Mouse (Mus musculus) heart, postnatal 10 days (tissue): Measurements from ENCODE around the gene Lnx1. TPM values are rescaled to one million over a fixed set of nuclear protein-coding genes. Genes with fewer than 3 reads are reported as not detected.

Experiments
- DNase-seq, 2 experiments: peaks; one replicate each; pipeline ENCODE4 v3.0.0; 2021
- intact Hi-C: fragments of 180-260 bp; cut with DNase I; formaldehyde crosslinking; loops from one replicate; pipeline ENCODE4 v1.15.1; 2025
- total RNA-seq, 2 experiments: library from RNA; stranded (reverse); gene quantifications; 2 replicates each; pipeline ENCODE4 v1.2.3; 2021

The Lnx1 gene
- total RNA-seq, 2 experiments from 2014 or later: 4.3 to 4.5 TPM

DNA sequence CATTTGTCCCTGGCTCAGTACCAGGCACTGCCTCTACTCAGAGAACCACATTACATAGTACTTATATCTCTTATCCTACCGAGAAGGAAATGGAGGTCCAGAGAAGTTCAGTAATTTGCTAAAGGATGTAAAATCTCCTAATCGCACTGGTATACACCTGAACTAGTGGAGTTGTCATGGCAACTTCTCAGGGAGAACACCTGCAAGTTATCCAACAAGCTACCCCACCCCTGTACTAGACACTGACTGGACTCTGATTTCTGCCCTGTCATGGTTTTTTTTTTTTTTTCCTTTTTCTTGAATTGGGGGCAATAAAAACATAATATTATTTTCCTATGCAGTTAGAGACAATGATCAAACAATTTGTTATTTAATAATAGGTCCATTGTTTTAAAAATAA, 1.8 kb downstream of the Lnx1 start:
- DNase-seq: peak in 1 of 2 experiments; percentile 26

DNA sequence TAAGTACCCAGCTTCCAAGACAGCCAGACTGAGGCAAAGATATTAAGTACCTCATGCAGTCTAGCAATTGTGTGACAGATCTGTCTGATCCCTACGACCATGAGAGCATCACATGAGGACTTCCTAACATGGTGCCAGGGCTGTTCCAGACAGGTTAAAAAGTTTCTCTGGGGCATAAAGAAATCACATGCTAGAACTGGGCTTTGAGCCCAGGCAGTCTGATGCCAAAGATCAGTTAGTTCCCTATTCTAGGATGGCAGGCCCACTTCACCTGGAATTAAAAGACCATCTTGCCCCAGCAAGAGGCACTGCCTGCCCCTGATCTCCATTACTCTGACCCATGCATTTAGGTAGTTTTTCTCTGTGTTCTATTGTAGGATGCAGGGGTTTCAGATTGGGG, 3.0 kb downstream of the Lnx1 start:
- intact Hi-C loops: loop anchor here (2.0 to 5.0 kb wide), 2 partner anchors 15 to 57 kb away; no protein-coding TSS in a partner anchor
- DNase-seq: peak; percentile 37 to 59

More for the DNA sequence above, 1.8 kb downstream of the Lnx1 start:
- intact Hi-C loops: loop anchor here (2.0 to 5.0 kb wide), 2 partner anchors 16 to 59 kb away; no protein-coding TSS in a partner anchor

DNA sequence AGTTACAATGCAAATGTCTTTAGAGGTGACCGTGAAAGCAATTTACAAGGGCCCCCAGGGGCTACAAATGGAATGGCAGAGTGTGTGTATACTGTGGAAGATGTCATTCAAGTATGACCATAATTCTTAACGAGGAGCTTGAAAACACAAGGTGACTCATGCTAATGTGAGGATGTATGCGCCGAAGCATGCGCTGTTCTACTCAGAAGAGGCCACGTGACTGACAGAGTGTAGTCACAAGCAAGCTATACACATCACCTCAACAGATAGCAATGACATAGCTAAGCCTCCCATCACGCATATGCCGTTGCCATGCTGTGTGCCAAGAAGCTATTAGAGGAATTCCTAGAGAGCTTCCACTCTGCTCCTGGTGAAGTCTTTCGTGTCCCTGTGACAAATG, 5.2 kb downstream of the Lnx1 start:
- intact Hi-C loops: no loop called here

DNA sequence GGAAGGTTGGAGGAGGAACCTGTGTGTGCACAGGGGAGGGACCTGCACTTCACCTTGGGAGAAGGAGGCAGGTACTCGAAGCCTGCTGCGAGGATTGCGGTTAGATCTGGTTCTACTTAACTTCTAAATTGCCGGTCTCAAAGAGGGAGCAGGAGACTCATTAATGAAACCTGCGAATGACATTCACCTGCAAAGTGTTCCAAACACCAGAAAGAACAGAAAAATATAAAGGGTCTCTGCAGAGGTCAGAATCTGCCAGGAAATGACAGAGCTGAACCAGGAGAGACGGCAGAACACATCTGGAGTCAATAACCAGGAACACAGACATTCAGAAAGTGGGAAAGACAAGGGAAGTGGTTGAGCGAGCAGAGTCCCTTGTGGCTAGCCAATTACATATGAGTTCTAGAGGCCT, 8.3 kb downstream of the Lnx1 start:
- intact Hi-C loops: no loop called here
- DNase-seq: no peak

More for the DNA sequence above, 5.2 kb downstream of the Lnx1 start:
- DNase-seq: no peak

DNA sequence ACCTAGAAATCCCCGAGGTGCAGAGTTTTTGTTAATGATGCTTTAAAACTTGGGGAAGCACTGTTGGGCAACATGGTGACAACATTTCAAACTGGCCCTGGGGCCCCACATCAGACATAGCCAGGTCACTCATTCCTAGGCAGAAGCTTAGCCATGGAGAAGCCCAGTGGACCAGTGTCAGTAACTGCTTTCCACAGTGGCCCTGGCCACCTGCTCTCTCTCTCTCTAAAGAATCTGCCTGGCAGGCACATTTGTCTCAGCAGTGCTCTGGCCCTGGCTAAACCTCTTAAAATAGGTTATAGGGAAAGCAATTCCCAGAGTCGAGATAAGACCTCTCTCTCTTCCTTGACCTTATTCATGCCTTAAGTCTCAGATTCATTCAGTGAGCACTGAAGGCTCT, 8.9 kb downstream of the Lnx1 start:
- DNase-seq: peak in 1 of 2 experiments; percentile 27
- intact Hi-C loops: no loop called here

DNA sequence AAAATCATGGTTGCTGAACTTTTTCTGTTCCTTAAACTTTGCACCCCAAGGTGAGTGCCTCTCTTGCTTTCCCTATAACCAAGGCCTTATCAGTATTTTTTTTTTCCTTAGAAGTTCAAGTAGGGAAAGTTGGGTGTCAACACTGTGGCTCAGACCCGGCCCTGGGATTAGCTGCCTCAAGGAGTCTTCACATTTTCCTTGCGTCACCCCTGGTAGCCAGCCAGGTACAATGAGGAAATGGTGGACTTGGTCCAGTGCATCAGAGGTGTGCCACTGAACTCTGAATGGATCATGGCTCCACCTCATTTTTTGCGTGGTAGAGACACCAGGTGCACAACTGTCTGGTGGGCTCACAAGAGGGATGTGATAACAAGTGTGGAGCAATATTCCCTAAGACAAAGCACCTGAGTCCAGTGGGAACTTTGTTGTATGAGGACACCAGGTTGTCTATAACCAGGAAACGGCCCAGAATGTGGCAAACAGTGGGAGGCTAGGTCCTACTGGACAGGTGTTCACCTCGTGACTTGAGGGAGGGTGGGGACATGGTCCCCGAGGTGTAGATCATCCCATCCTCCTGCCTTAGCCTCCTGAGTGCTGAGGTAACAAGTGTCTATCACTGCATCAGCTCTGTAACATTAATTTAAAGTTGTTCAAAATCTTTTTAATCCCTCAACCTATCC, 10.2 kb downstream of the Lnx1 start:
- DNase-seq: no peak
- intact Hi-C loops: no loop called here

DNA sequence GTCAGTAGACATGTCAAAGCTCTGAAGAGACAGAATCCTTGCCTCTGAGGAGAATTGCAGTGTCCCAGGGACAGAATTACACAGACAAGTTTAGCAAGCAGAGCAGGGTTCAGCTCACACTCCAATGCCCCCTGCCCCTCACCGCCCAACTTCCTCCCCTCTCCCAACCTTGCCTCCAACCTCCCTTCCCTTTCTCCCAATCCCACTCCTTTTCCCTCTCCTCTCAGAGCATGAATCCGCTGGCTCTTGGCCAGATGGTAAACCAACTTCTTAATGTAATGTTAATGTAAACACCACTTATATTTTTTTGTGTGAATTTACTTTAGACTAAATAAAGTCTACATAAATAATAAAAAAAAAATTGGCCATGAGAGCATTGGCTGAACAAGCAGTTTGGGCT, 13.9 kb downstream of the Lnx1 start:
- intact Hi-C loops: no loop called here
- no peak for DNase-seq

DNA sequence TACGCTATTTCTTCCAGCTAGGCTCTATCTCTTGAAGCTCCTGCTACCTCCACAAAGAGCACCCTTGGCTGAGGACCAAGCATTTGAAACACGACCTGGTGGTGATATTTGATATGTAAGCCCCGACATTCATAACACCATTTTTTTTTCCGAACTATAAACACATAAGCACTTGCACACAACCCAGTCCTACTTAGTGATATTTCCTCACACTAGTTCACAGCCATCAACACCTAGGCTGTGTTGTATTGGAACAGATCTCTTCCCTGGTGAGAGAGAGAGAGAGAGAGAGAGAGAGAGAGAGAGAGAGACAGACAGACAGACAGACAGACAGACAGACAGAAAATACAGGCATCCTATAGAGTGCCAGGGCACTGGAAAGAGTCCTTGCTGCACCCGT, 17.8 kb downstream of the Lnx1 start:
- intact Hi-C loops: loop anchor here (2.0 kb wide), 1 partner anchor 16 kb away; no protein-coding TSS in a partner anchor
- no peak for DNase-seq

DNA sequence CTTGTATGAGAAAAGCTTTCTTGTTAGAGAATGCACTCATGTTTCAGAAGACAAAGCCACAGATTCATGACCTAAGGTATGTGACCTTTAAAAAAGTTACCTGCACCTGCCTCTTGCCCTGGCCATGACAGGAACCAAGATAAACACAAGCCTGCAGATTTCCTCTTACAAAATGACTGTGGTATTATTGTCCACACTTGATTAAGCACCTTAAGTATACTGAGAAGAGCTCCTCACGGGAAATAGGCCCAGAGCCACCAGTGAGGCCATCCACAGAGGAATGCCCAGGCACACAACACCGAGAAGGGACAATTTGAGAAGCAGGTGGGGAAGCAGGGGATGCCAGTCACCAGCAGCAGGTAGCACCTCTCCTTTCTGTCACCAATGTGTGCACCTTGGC, 18.9 kb downstream of the Lnx1 start:
- no peak for DNase-seq
- intact Hi-C loops: loop anchor here (2.0 kb wide), 1 partner anchor 17 kb away; no protein-coding TSS in a partner anchor

DNA sequence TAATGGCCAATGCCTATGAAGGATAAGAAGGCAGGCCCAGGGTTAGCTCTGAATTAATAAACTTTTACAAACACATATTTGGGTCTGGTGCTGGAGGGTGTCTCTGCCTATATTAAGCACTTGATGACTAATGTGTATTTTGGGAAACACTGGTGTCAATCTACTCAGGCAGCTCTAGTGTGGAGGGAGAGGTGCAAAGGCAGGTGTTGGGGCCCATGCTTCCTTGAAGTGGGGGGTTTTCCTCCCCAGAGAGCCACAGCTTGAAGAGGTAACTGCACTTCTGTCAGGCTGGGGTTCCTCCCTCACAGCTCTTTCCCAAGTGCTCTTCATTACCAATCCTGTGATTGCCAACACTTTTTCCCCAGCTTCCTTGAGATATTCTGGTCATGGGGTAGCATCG, 20.0 kb downstream of the Lnx1 start:
- DNase-seq: no peak
- intact Hi-C loops: no loop called here

DNA sequence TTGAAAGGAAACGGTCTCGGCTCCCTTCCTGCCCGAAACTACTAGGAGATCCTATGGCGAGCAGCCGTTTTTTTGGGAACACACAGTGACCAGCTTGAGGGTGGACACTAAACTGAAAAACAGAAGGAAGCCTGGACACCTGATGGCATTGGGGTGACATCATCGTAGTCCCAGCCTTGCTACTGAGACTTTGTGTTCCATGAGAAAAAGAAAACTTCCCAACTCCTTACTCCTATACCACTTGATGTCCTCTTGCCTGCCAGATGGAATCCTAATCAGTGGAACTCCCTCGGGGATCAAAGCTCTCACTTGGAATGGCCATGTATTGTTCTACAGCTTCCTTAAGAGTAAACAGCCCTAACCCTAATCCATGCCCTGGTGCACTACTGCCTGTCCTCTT, 23.1 kb downstream of the Lnx1 start:
- peak; percentile 68 to 71 for DNase-seq
- intact Hi-C loops: no loop called here

DNA sequence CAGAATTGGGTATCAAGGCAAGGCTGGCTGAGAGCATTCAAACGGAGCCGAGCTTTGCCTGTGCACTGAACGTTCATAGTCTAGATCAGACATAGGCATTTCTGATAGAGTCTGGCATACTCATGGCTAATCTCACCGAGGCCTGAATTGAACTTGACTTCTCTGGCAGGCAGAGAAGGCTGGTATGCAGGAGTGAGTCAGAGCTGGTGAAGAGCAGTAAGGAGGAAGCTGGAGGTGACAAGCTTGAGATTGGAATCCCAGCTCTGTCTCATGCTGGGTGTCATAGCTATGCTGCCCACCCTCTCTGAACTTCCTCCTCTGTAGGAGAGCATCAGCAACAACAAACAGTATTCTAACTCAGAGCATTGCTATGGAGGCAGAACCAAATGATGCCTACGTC, 24.0 kb downstream of the Lnx1 start:
- intact Hi-C loops: no loop called here
- DNase-seq: peak in 1 of 2 experiments; percentile 31

DNA sequence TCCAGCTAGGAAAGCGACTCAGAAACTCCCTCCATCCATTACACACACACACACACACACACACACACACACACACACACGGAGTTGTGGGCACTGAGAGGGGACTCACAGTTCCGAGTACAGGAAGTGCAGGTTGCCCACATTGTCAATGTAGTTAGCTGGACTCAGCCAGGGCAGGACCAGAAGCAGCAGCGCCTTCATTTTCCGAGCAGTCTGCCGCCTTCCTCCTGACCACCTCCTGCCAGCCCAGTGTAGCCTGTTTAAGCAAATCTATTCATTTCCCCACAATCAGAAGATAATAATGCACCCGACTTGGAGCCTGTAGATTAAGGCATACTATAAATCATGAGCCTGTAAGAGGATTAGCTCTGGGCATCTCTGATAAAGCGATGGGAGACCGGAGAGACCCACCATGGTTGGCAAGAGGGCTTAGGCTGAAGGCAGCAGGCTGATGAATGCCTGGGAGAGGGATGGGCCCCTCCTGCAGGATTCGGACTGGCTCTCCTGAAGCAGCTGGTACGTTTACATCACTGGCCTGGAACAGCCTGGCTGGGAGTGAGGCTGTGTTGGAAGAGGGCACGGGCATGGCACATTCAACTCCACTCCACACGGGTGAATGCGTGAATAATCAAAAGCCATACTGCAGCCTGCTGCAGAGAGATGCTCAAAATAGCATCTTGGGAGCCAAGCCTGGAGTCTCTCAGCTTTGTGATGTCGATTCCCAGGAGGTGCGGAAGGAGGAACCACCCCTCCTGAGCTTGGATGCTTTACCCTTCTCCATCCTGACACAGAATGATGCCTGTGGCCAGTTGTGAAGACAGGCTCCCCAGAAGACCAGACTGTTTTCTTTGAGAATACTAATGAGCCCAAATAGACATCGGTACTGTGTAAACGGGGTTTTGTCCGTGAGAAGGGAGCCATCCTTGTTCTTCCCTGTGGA, 25.0 kb downstream of the Lnx1 start:
- intact Hi-C loops: no loop called here
- peak; percentile 57 to 61 for DNase-seq

DNA sequence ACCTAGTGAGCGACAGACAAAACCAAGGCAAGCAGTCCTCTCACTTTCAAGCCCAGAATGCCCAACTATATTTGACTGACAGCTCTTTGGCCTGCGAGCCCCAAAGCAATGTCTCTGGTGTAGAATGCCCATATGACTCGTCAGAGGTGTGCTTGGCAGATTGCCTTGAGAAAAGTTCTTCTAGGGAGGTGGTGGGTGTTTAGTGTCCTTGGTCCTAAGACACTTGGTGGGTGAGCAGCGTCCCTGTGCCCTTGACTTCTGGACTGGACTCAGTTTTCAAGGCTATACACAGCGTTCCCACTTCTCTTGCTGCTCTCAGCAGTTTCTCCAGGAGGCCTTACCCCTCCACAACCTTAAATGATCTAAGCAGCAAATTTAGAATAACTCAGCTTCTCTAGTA, 30.2 kb downstream of the Lnx1 start:
- intact Hi-C loops: no loop called here
- DNase-seq: no peak

DNA sequence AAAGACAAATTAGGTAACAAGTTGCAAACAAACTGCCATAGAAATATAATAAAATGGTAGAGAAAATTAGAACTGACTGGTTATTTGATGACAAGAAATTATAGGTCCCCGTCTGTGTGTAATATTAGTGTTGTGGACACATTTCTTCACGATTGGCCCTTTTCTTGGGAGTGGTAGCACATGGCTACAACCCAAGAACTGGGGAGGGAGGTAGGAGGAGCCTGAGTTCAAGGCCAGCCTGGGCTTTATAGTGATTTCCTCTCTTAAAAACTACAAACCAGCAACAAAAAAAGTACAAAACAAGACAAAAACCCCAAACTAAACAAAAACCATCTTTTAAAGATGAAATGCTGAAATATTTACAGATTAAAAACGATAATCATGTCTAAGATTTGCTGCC, 31.8 kb downstream of the Lnx1 start:
- DNase-seq: no peak
- intact Hi-C loops: no loop called here

DNA sequence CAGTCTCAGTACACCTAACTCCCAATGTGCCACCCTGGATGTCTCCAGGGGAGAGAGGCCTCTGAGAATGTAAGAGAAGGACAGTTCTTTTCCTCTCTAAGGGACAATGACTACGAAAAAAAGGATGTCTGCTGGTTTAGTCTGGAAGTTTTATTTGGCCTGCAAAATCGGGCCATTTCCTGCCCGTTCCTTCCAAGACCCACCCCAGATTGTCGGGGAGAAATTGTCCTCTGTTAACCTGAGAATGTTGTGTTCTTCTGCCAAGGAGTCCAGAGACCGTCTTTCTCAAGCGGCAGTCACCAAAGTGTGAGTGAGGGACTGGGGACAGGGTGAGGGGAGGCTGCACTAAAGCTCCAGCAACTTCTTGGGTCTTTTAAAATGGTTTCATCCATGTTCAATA, 32.8 kb downstream of the Lnx1 start:
- DNase-seq: no peak
- intact Hi-C loops: no loop called here

DNA sequence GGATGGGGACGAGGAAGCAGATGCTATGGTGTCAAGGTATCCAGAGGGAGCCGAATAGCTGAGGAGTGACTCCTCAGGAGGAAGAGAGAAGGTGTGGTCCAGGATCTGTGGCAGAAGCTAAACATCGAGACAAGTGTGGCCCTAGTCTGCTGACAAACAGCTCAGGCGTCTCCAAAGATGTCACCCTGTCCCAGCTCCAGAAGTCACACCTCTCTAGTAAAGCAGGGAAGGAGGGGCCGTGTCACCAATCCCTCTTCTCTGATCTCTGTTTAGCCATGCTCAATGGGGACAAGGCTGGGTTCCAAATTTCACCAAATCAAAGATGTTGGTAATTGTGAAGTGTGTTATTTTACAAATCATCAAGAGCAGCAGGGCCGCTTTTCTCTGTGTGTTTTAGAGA, 33.8 kb downstream of the Lnx1 start:
- intact Hi-C loops: no loop called here
- no peak for DNase-seq

DNA sequence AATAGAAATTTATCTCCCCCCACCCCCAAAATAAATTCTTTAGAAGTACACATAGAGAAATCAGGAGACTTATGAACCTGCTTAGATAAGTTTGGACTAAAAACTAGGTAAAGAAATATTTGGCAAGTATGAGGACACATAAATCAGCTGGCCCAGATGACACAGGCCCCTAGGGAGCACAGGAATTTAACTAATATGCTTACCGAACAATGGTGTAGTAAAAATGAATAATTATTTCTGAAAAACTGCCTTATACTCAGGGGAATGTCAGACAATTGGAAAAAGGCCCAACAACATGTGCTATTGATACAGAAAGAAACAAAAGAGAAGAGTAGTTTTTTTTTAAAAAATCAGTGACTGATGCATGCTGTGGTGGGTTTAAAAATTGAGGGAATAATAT, 40.1 kb downstream of the Lnx1 start:
- intact Hi-C loops: no loop called here
- no peak for DNase-seq

DNA sequence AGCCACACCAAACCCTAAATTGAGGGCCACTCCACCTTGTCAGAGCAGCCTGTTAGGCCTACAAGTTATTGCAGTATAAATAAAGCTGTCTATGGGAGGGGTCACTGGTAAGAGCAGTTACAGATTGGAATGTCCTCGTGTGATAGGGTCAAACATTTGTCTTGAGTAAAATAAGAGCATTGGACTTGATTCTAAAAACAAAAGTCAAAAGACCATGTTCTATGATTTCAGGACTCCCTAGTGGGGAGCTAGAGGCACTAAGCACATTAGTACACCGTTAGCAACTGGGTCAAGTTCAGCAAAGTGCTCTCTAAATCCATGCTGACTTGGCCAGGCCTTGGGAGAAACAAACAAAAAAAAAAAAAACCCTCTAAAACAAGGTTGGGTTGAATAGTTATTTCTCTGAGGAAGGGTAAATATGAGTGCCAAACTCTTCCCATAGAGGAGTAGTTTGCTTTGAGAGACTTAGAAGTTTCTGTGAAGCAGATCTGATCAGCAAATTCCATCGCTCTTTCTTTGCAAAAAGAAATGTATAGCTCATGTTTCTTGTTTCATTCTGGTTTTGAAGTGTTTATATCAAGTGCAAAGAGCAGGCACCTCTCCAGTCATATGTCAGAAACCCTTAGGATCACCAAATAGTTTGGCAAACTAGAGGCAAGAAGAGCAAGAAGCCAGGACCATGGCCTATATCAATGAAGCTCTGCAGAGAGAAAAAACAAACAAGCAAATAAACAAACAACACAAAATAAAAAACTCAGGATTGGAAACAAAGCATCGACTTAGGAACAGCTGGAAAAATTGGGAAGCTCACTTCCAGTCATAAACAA, 40.8 kb downstream of the Lnx1 start:
- DNase-seq: no peak
- intact Hi-C loops: no loop called here

DNA sequence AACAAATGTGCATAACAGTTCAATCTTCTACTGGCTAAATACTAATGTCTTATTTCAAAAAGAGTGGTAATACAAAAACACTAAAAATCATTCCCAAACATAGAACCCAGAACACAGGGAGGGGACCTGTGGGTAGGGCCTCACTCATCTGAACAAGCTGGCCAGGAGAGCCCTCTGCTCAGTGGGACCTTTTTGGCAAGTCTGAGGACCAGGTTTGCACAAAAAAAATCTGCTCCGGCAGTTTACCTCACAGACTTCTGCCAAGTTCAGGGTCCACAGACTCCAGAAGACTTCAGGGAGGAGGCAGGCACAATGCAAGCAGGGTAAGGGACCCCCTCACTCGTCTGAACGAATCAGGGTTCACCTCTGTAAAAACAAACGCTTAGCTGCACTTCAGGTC, 42.9 kb downstream of the Lnx1 start:
- intact Hi-C loops: no loop called here
- no peak for DNase-seq

DNA sequence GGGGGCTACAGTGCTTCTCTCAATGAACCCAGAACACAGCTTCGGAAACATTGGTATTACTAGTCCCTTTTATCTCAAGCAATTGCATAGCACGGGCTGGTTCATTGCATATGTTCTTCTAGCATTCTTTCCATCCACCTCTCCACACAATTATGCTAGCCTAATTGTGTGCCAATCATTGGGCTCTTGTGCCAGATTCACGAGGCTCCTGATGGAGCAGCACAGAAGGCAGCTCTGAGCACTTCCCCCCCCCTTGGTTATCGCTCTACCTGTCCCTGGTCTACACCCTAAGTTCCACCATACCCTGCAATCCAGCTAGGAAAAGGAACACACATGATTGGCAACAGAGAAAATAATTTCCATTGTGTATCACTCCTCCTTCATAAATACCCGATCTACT, 43.4 kb downstream of the Lnx1 start:
- DNase-seq: no peak
- intact Hi-C loops: no loop called here
